Mouse (Mus musculus) bone marrow, adult 2 months (tissue): Measurements from ENCODE around the gene Srrm3. TPM values are rescaled to one million over a fixed set of nuclear protein-coding genes. Genes with fewer than 3 reads are reported as not detected.

Experiments used
- H3K27ac ChIP-seq: fragments of 200-500 bp; 2 replicates; pipeline ENCODE4 v1.5.1; 2012; ENCODE audit warnings: low read depth, mild to moderate bottlenecking, control low read depth, inconsistent platforms, low read length; ENCODE audit not compliant: control insufficient read depth, poor library complexity, insufficient read depth
- H3K4me1 ChIP-seq: fragments of 200-500 bp; 2 replicates; pipeline ENCODE4 v1.6.1; 2011; ENCODE audit warnings: low read length; ENCODE audit not compliant: control insufficient read depth, insufficient read depth
- H3K4me3 ChIP-seq: fragments of 200-500 bp; replicated peaks from 2 replicates; pipeline ENCODE3; 2011; ENCODE audit warnings: mild to moderate bottlenecking, low read depth, low read length, control low read depth; ENCODE audit not compliant: control insufficient read depth
- CTCF ChIP-seq: fragments of 200-500 bp; IDR thresholded peaks from 2 replicates; pipeline ENCODE4 v1.5.1; 2011; ENCODE audit warnings: low read length, control low read depth; ENCODE audit not compliant: control insufficient read depth, insufficient read depth
- POLR2A ChIP-seq: fragments of 200-500 bp; IDR thresholded peaks from 2 replicates; pipeline ENCODE4 v1.6.1; 2011; ENCODE audit warnings: low read depth, mild to moderate bottlenecking, control low read depth, low read length, borderline replicate concordance; ENCODE audit not compliant: control insufficient read depth
- WGBS: fragments of 180-500 bp; shearing (Covaris S2); methylation state at CpG from one replicate; pipeline ENCODE4 v1.1.7; 2018; 5-methylcytosine and 5-hydroxymethylcytosine counted together
- polyA plus RNA-seq: library from polyadenylated mRNA; stranded (reverse); fragments of >200 nt; gene quantifications from 2 replicates; pipeline ENCODE4 v1.2.4, GENCODE M21; 2011; ENCODE audit warnings: low replicate concordance; ENCODE audit not compliant: missing spikeins, insufficient read depth, insufficient read length

Srrm3 gene
- polyA plus RNA-seq, 1 experiment = not detected

GRCm38 (mm10) chr5:135900701-135901100, 94.0 kb downstream of the Srrm3 start:
- 0 out of 2 replicates have a peak, but pooled peaks cover 3% of the 10 kb centered on the region for H3K4me1 ChIP-seq
- TF ChIP-seq POLR2A (no peak), CTCF (0 out of 2 replicates have a peak, but pooled peaks have one; percentile 16)
- H3K4me3 ChIP-seq = no peak overlapping the region
- WGBS = 85% methylated on average over 3 of the region's 3 CpGs
- H3K27ac ChIP-seq = no peak overlapping the region

- Histone ChIP-seq H3K4me1 (peaks cover 4% of the 10 kb centered on the region; the same call in 1 of the 2 replicates), H3K27ac (no peak overlapping the region), H3K4me3 (no peak overlapping the region)
- WGBS = 60% methylated on average over 6 of the region's 6 CpGs
- TF ChIP-seq CTCF = peak; percentile 40; the same call in 1 of the 2 replicates
- no peak for TF ChIP-seq POLR2A
Observed at GRCm38 (mm10) chr5:135901354-135902095, 94.8 kb downstream of the Srrm3 start.

GRCm38 (mm10) chr5:135903058-135903457, 96.4 kb downstream of the Srrm3 start:
- Histone ChIP-seq H3K4me3 (no peak overlapping the region), H3K27ac (no peak overlapping the region), H3K4me1 (peaks cover 4% of the 10 kb centered on the region; the same call in 1 of the 2 replicates)
- 53% methylated on average over 7 of the region's 7 CpGs for WGBS
- TF ChIP-seq CTCF (no peak), POLR2A (no peak)

GRCm38 (mm10) chr5:135903551-135904151, 97.0 kb downstream of the Srrm3 start:
- H3K4me3 ChIP-seq = peak overlapping the region; percentile 41
- WGBS = 8% methylated on average over 30 of the region's 30 CpGs
- H3K27ac ChIP-seq = no peak overlapping the region; the same call in 1 of the 2 replicates
- TF ChIP-seq POLR2A = 0 out of 2 replicates have a peak, but pooled peaks have one; percentile 7
- peak; percentile 93 for TF ChIP-seq CTCF
- H3K4me1 ChIP-seq = peaks cover 4% of the 10 kb centered on the region; the same call in 1 of the 2 replicates

GRCm38 (mm10) chr5:135904259-135904658, 97.6 kb downstream of the Srrm3 start:
- Histone ChIP-seq H3K27ac (no peak overlapping the region), H3K4me1 (peaks cover 4% of the 10 kb centered on the region; the same call in 1 of the 2 replicates), H3K4me3 (no peak overlapping the region)
- 70% methylated on average over 5 of the region's 5 CpGs for WGBS
- TF ChIP-seq CTCF (no peak), POLR2A (no peak)

- H3K4me3 ChIP-seq = no peak overlapping the region
- TF ChIP-seq CTCF = no peak
- TF ChIP-seq POLR2A = no peak
- 40% methylated on average over 8 of the region's 8 CpGs for WGBS
- peaks cover 5% of the 10 kb centered on the region; the same call in 1 of the 2 replicates for H3K4me1 ChIP-seq
- H3K27ac ChIP-seq = no peak overlapping the region
Observed at GRCm38 (mm10) chr5:135905320-135906225, 98.9 kb downstream of the Srrm3 start.

GRCm38 (mm10) chr5:135906846-135907245, 100.2 kb downstream of the Srrm3 start:
- H3K4me3 ChIP-seq = no peak overlapping the region
- WGBS = 32% methylated on average over 4 of the region's 4 CpGs
- H3K27ac ChIP-seq = peak overlapping the region; percentile 44
- no peak for TF ChIP-seq POLR2A
- TF ChIP-seq CTCF = no peak
- H3K4me1 ChIP-seq = peaks cover 8% of the 10 kb centered on the region; the same call in 1 of the 2 replicates
